Mouse (Mus musculus) heart, postnatal 0 days (tissue): Measurements from ENCODE around the gene Comtd1. TPM values are rescaled to one million over a fixed set of nuclear protein-coding genes. Genes with fewer than 3 reads are reported as not detected.

ENCODE experiments used
- ATAC-seq: fragments of 200-750 bp; cut with Nextera tagmentation; 2 replicates; pipeline ENCODE4 v1.8.0; 2017; ENCODE audit warnings: low read depth, moderate number of reproducible peaks, moderate library complexity; ENCODE audit not compliant: insufficient read depth
- DNase-seq: peaks from one replicate; pipeline ENCODE4 v3.0.0-alpha.2; 2016; ENCODE audit warnings: low spot score
- H3K27ac ChIP-seq: fragments of 300-500 bp; sonication (generic); 2 replicates; pipeline ENCODE4 v1.5.1; 2014; ENCODE audit warnings: low read depth, mild to moderate bottlenecking
- H3K27me3 ChIP-seq: fragments of 300-500 bp; sonication (generic); 2 replicates; pipeline ENCODE4 v1.6.1; 2014; ENCODE audit warnings: low read length, mixed read lengths; ENCODE audit not compliant: control insufficient read depth, insufficient read depth
- H3K36me3 ChIP-seq: fragments of 300-500 bp; sonication (generic); replicated peaks from 2 replicates; pipeline ENCODE4 v1.6.1; 2014; ENCODE audit warnings: low read length, mixed read lengths; ENCODE audit not compliant: control insufficient read depth, insufficient read depth
- H3K4me1 ChIP-seq: fragments of 300-500 bp; sonication (generic); 2 replicates; pipeline ENCODE4 v1.6.1; 2014; ENCODE audit warnings: antibody characterized with exemption; ENCODE audit not compliant: control insufficient read depth, insufficient read depth
- H3K4me2 ChIP-seq: fragments of 300-500 bp; sonication (generic); 2 replicates; pipeline ENCODE4 v1.6.1; 2014; ENCODE audit warnings: low read depth, mild to moderate bottlenecking, low read length, moderate library complexity
- H3K4me3 ChIP-seq: fragments of 300-500 bp; sonication (generic); 2 replicates; pipeline ENCODE4 v1.5.1; 2014; ENCODE audit warnings: low read depth, low read length
- H3K9ac ChIP-seq: fragments of 300-500 bp; sonication (generic); replicated peaks from 2 replicates; pipeline ENCODE4 v1.6.1; 2014; ENCODE audit warnings: low read depth, low read length, mixed read lengths
- H3K9me3 ChIP-seq: fragments of 300-500 bp; sonication (generic); replicated peaks from 2 replicates; pipeline ENCODE4 v1.6.1; 2016; ENCODE audit warnings: low read length; ENCODE audit not compliant: control insufficient read depth
- CTCF ChIP-seq: IDR thresholded peaks from 2 replicates; pipeline ENCODE4 v1.5.1; 2016; ENCODE audit warnings: antibody characterized with exemption, control low read depth, low read depth
- EP300 ChIP-seq: IDR thresholded peaks from 2 replicates; pipeline ENCODE4 v1.6.1; 2016; ENCODE audit warnings: antibody characterized with exemption, low read depth
- WGBS: fragments of 180-500 bp; shearing (Covaris S2); extraction: QIAGEN DNeasy Blood & Tissue Kit; methylation state at CpG from one replicate; pipeline ENCODE4 v1.1.7; 2014; 5-methylcytosine and 5-hydroxymethylcytosine counted together
- polyA plus RNA-seq: library from polyadenylated mRNA; unstranded; fragments of >200 nt; fragmentation: Nextera tagmentation; extraction: Ambion mirVana; gene quantifications from 2 replicates; pipeline ENCODE4 v1.2.1, GENCODE M21; 2015
- total RNA-seq: library from RNA; depleted of rRNA; stranded (reverse); fragments of >200 nt; gene quantifications from 2 replicates; pipeline ENCODE4 v1.2.3, GENCODE M21; 2014; ENCODE audit warnings: low replicate concordance

Gene Comtd1
- total and polyA plus RNA-seq, 2 experiments from 2014 or later = 27.8 to 53.5 TPM

DNA sequence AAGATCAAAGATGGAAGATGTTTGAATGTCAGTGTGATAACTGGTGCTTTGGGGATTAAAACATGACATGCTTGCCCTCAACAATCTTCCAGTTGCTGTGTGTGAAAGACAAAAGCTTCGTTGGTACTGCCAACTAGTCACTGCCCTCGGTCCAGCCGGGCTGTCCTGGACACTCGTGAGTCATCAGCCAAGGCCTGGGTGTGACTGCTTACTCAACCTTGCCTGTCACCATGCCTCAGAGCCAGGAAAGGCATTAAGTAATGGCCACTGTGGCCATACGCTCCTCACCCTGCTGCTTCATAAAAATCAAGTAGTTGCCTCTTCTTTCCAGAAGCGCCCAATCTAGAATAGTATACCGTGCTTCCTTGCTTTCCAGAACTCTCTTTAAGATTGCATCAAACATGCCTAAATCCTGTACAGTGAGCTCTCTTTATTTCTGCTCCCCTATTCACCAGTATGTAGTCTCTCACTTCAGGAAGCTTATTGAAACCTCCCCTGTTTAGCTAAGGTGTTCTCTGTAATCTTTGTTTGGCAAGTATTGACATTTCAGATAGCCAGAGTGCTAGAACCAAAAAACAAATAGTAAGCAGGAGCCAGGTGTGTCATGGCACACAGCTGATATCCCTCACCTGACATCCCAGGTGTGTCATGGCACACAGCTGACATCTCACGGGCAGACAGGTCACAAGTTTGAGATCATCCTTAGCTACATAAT is 40.4 kb downstream of the Comtd1 start:
- Histone ChIP-seq H3K9ac (no peak overlapping the region), H3K27ac (no peak overlapping the region), H3K4me2 (no peak overlapping the region), H3K36me3 (no peaks in the 10 kb centered on the region), H3K9me3 (no peaks in the 10 kb centered on the region), H3K27me3 (no peaks in the 10 kb centered on the region), H3K4me3 (no peak overlapping the region), H3K4me1 (peaks cover 10% of the 10 kb centered on the region; the same call in 1 of the 2 replicates)
- DNase-seq (no peak), ATAC-seq (no peak)
- 81% methylated on average over 8 of the region's 8 CpGs for WGBS
- no peak for TF ChIP-seq EP300
- TF ChIP-seq CTCF = no peak

DNA sequence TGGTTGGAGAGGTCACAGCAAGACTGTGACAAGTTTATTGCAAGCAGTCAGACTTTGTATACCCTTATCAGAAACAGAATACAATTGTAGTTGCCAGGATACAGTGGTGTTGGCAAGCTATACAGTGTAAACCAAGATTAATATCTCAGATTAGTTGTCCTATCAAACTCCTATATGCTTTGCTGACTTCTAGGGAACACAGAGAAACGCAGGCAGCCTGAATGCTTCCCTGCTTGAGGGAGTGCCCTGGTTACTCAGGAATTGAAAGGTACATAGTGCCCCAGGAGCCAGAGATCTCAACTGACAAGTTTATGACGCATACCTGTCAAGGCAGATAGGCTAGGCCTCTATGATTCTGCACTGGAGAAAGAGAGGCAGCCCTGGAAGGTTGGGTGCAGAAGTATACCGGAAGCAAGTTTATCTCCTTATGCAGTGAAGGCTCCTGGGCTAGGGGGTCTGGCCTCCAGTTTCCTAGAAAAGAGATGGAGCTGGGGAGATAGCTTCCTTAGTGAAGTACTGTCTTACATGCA is 42.1 kb downstream of the Comtd1 start:
- no peak for DNase-seq
- no peak for ATAC-seq
- TF ChIP-seq EP300 (no peak), CTCF (no peak)
- WGBS = 49% methylated on average over 3 of the region's 3 CpGs
- Histone ChIP-seq H3K4me3 (no peak overlapping the region), H3K36me3 (no peaks in the 10 kb centered on the region), H3K27ac (0 out of 2 replicates have a peak overlapping the region, but pooled peaks have one; percentile 11), H3K9ac (no peak overlapping the region), H3K4me2 (no peak overlapping the region), H3K9me3 (no peaks in the 10 kb centered on the region), H3K27me3 (no peaks in the 10 kb centered on the region), H3K4me1 (0 out of 2 replicates have a peak, but pooled peaks cover 10% of the 10 kb centered on the region)

DNA sequence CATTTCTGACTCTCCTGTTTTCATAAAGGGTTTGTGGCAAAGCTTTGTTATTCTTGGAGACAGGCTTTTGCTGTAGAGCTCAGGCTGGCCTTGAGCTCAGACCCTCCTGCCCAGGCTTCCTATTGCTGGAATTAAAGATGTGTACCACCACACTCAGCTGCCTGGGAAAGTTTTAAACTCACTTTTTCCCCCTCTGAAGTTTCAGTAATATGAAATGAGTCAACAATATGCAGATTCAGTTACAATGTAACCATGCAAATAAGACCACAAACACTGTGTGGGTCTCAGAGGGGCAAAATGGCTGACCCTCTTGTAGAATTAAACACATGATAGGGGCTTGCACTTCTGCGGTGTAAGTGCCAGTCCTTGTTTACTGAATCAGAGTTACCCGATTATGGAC is 42.6 kb downstream of the Comtd1 start:
- Histone ChIP-seq H3K27ac (0 out of 2 replicates have a peak overlapping the region, but pooled peaks have one; percentile 11), H3K4me3 (no peak overlapping the region), H3K9ac (no peak overlapping the region), H3K36me3 (no peaks in the 10 kb centered on the region), H3K4me1 (0 out of 2 replicates have a peak, but pooled peaks cover 8% of the 10 kb centered on the region), H3K27me3 (no peaks in the 10 kb centered on the region), H3K9me3 (no peaks in the 10 kb centered on the region), H3K4me2 (no peak overlapping the region)
- ATAC-seq (no peak), DNase-seq (no peak)
- 30% methylated on average over 2 of the region's 2 CpGs for WGBS
- TF ChIP-seq EP300 (no peak), CTCF (no peak)

DNA sequence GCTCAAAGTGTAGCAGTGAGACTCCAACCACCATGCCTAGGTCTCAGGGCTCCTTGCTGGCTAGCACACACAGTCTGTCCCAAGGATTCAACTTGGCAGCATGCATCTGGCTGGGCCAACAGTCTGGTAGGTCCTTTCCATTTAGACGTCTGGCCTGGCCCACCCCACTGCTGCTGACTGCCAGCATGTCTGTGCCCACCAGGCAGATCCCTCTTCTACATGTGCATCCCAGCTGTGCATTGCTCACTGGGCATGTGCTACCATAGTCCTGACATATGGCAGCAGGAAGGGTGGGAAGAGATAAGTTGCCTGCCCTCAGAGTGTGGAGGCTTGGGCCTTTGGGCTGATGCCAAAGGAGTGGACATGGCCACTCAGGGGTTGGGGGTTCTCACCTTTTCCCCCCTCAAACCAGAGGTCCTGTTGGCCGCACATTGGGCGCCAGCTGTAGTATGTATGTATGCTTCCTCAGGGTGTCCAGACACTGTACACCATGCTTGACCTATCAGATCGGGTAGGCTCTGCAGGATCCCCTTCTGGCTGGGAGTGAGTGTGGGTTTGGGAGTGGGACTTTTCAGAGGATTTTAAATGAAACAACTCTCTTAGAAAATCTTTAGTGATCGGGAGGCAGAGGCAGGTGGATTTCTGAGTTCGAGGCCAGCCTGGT is 46.1 kb downstream of the Comtd1 start:
- ATAC-seq (no peak), DNase-seq (no peak)
- TF ChIP-seq CTCF (no peak), EP300 (no peak)
- Histone ChIP-seq H3K9me3 (no peaks in the 10 kb centered on the region), H3K27ac (no peak overlapping the region), H3K9ac (no peak overlapping the region), H3K36me3 (0 out of 2 replicates have a peak, but pooled peaks cover 3% of the 10 kb centered on the region), H3K4me1 (0 out of 2 replicates have a peak, but pooled peaks cover 8% of the 10 kb centered on the region), H3K4me3 (no peak overlapping the region), H3K4me2 (no peak overlapping the region), H3K27me3 (no peaks in the 10 kb centered on the region)
- WGBS = 92% methylated on average over 6 of the region's 6 CpGs

DNA sequence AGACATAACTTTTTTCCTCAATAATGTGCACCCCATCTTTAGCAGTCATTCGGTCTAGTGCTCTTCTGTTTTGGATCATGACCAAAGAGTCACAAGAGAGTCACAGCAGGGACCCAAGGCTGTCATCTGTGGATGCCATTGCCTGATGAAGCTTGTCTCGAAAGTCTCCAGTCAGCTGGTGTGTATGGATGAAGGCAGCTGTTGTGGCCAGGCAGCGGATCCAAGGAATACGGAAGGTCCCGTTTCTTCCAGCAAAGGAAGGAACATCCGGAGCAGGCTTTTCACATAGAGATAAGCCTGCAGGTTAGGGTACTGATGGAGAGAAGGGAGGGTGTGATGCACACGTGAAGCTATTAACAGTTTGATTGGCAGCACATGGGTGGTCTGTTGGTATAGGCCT is 47.2 kb downstream of the Comtd1 start:
- Histone ChIP-seq H3K27ac (no peak overlapping the region), H3K36me3 (0 out of 2 replicates have a peak, but pooled peaks cover 3% of the 10 kb centered on the region), H3K4me1 (0 out of 2 replicates have a peak, but pooled peaks cover 5% of the 10 kb centered on the region), H3K27me3 (no peaks in the 10 kb centered on the region), H3K4me2 (no peak overlapping the region), H3K9me3 (no peaks in the 10 kb centered on the region), H3K4me3 (no peak overlapping the region), H3K9ac (no peak overlapping the region)
- 61% methylated on average over 7 of the region's 7 CpGs for WGBS
- ATAC-seq = no peak
- DNase-seq = no peak
- TF ChIP-seq CTCF (no peak), EP300 (no peak)
